Mouse (Mus musculus): ENCODE data around the gene Kansl1l. TPM values are rescaled to one million over a fixed set of nuclear protein-coding genes. Genes with fewer than 3 reads are reported as not detected.

Kansl1l gene
- polyA plus RNA-seq, 1 experiment from 2014 or later = 11.2 TPM

DNA sequence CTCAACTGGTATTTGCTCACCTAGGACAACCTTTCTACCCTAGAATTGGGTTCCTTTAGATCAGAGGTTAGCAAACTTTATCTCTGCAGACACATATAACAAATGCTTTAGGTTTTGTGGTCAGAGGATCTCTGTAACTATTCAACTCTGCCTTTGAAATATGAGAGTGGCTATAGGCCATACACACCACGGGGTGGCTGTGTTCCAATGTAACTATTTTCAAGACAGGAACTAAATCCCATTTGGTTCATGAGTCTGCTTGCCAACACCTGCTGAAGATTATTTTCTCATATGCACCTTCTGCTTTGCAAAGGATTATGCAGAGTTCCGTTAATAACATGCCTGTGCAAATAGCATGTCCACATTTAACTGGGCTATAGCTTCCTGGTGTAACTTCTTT, 35.1 kb downstream of the Kansl1l start:
- no peak overlapping the region for H3K9ac ChIP-seq (replicated peaks; ENCODE audit: low read depth)
- H3K4me3 ChIP-seq (ENCODE audit: low read depth, low read length) = no peak overlapping the region
- 48% methylated on average over 2 of the region's 2 CpGs for WGBS
- no peaks in the 10 kb centered on the region for H3K36me3 ChIP-seq (ENCODE audit: insufficient read depth, low read length)
- no peak overlapping the region for H3K4me2 ChIP-seq (replicated peaks; ENCODE audit: low read depth, low read length)
- no peak for TF ChIP-seq EP300 (IDR thresholded peaks at IDR 0.05)
- TF ChIP-seq CTCF (IDR thresholded peaks at IDR 0.05) = no peak
- no peaks in the 10 kb centered on the region for H3K4me1 ChIP-seq (ENCODE audit: insufficient read depth, low read depth, low read length)
- ATAC-seq = no peak
- DNase-seq (ENCODE audit: low spot score) = no peak
- H3K27me3 ChIP-seq (replicated peaks; ENCODE audit: insufficient read depth, low read length) = no peaks in the 10 kb centered on the region
- no peak overlapping the region for H3K27ac ChIP-seq (ENCODE audit: low read length)
- H3K9me3 ChIP-seq (ENCODE audit: low read length) = no peaks in the 10 kb centered on the region

DNA sequence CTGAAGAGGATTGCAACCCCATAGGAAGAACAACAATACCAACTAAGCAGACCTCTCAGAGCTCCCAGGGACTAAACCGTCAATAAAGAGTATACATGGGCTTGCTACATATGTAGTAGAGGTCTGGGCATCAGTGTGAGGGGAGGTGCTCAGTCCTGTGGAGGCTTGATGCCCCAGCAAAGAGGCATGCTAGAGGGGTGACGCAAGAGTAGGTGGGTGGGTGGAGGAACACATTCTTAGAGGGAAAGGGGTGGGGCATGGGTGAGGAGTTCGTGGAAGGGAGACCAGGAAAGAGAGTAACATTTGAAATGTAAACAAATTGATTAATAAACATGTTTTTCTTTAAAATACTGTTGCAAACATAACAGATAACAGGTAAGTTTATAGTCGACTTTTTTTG, 36.3 kb downstream of the Kansl1l start:
- Histone ChIP-seq H3K4me3 (ENCODE audit: low read depth, low read length) (no peak overlapping the region), H3K4me1 (ENCODE audit: insufficient read depth, low read depth, low read length) (no peaks in the 10 kb centered on the region), H3K9ac (replicated peaks; ENCODE audit: low read depth) (no peak overlapping the region), H3K27me3 (replicated peaks; ENCODE audit: insufficient read depth, low read length) (no peaks in the 10 kb centered on the region), H3K36me3 (ENCODE audit: insufficient read depth, low read length) (no peaks in the 10 kb centered on the region), H3K4me2 (replicated peaks; ENCODE audit: low read depth, low read length) (no peak overlapping the region), H3K9me3 (ENCODE audit: low read length) (no peaks in the 10 kb centered on the region), H3K27ac (ENCODE audit: low read length) (no peak overlapping the region)
- DNase-seq (ENCODE audit: low spot score) (peak; percentile 19), ATAC-seq (no peak)
- TF ChIP-seq CTCF (IDR thresholded peaks at IDR 0.05) = no peak
- 67% methylated on average over 4 of the region's 4 CpGs for WGBS

DNA sequence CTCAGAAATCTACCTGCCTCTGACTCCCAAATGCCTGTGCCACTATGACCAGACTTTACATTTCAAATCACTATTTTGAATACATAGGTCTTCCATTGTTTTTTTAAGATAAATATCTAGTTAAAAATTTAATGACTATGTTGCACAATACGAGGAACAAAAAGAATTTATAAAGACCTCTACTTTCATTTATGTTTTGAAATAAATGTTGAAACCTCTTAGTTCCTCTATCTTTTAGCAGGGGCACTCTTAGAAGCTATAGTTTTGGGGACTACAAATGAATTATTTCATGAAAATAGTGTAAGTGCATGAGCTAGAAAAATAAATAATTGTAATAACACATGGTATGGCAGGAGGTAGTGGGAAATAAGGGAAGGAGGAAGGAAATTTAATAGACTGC, 38.6 kb downstream of the Kansl1l start:
- DNase-seq (ENCODE audit: low spot score) = no peak
- Histone ChIP-seq H3K4me3 (ENCODE audit: low read depth, low read length) (no peak overlapping the region), H3K4me2 (replicated peaks; ENCODE audit: low read depth, low read length) (no peak overlapping the region), H3K27me3 (replicated peaks; ENCODE audit: insufficient read depth, low read length) (no peaks in the 10 kb centered on the region), H3K4me1 (ENCODE audit: insufficient read depth, low read depth, low read length) (no peaks in the 10 kb centered on the region), H3K27ac (ENCODE audit: low read length) (no peak overlapping the region), H3K9ac (replicated peaks; ENCODE audit: low read depth) (no peak overlapping the region), H3K36me3 (ENCODE audit: insufficient read depth, low read length) (no peaks in the 10 kb centered on the region), H3K9me3 (ENCODE audit: low read length) (no peaks in the 10 kb centered on the region)
- ATAC-seq = no peak
- no peak for TF ChIP-seq EP300 (IDR thresholded peaks at IDR 0.05)
- no peak for TF ChIP-seq CTCF (IDR thresholded peaks at IDR 0.05)
- WGBS = 85% methylated on average over 1 of the region's 1 CpGs

GRCm38 (mm10) chr1:66777878-66778277, 39.5 kb downstream of the Kansl1l start:
- ATAC-seq = no peak
- no peak for TF ChIP-seq EP300 (IDR thresholded peaks at IDR 0.05)
- TF ChIP-seq CTCF (IDR thresholded peaks at IDR 0.05) = no peak
- WGBS = 47% methylated on average over 2 of the region's 2 CpGs
- peak; percentile 30 for DNase-seq (ENCODE audit: low spot score)
- H3K4me1 ChIP-seq (ENCODE audit: insufficient read depth, low read depth, low read length) = no peaks in the 10 kb centered on the region
- no peak overlapping the region for H3K4me3 ChIP-seq (ENCODE audit: low read depth, low read length)
- no peak overlapping the region for H3K4me2 ChIP-seq (replicated peaks; ENCODE audit: low read depth, low read length)
- H3K9ac ChIP-seq (replicated peaks; ENCODE audit: low read depth) = no peak overlapping the region
- H3K27me3 ChIP-seq (replicated peaks; ENCODE audit: insufficient read depth, low read length) = no peaks in the 10 kb centered on the region
- no peaks in the 10 kb centered on the region for H3K36me3 ChIP-seq (ENCODE audit: insufficient read depth, low read length)
- no peak overlapping the region for H3K27ac ChIP-seq (ENCODE audit: low read length)
- no peaks in the 10 kb centered on the region for H3K9me3 ChIP-seq (ENCODE audit: low read length)

- ATAC-seq (no peak), DNase-seq (ENCODE audit: low spot score) (no peak)
- H3K4me2 ChIP-seq (replicated peaks; ENCODE audit: low read depth, low read length) = no peak overlapping the region
- no peak overlapping the region for H3K4me3 ChIP-seq (ENCODE audit: low read depth, low read length)
- TF ChIP-seq CTCF (IDR thresholded peaks at IDR 0.05) (no peak), EP300 (IDR thresholded peaks at IDR 0.05) (no peak)
- H3K36me3 ChIP-seq (ENCODE audit: insufficient read depth, low read length) = peaks cover 9% of the 10 kb centered on the region; the same call in 1 of the 2 replicates
- no peaks in the 10 kb centered on the region for H3K4me1 ChIP-seq (ENCODE audit: insufficient read depth, low read depth, low read length)
- no peak overlapping the region for H3K27ac ChIP-seq (ENCODE audit: low read length)
- no peaks in the 10 kb centered on the region for H3K27me3 ChIP-seq (replicated peaks; ENCODE audit: insufficient read depth, low read length)
- WGBS = 95% methylated on average over 1 of the region's 1 CpGs
- no peak overlapping the region for H3K9ac ChIP-seq (replicated peaks; ENCODE audit: low read depth)
- no peaks in the 10 kb centered on the region for H3K9me3 ChIP-seq (ENCODE audit: low read length)
Observed at GRCm38 (mm10) chr1:66768764-66769163, 48.6 kb downstream of the Kansl1l start.

DNA sequence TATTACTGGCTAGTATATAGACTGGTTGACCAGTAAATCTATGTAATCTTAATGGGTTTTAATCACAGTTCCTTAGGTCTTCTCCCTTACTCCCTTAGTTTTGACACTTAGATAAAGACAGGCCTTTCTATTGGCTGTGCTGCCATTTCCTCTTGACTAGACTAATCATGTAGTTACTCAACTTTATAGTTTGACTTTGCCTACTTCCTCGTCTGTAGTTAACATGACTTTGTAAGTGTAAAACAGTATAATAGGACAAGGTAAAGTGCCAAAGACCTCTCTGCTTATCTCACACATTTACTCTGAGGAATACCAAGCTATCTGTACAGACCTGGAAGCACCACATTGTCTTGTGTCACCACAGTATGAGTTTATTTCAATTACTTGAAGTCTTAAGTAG, 86.8 kb downstream of the Kansl1l start:
- Histone ChIP-seq H3K4me3 (ENCODE audit: low read depth, low read length) (no peak overlapping the region), H3K36me3 (ENCODE audit: insufficient read depth, low read length) (peaks cover 6% of the 10 kb centered on the region; the same call in 1 of the 2 replicates), H3K27ac (ENCODE audit: low read length) (no peak overlapping the region), H3K4me2 (replicated peaks; ENCODE audit: low read depth, low read length) (no peak overlapping the region), H3K9ac (replicated peaks; ENCODE audit: low read depth) (no peak overlapping the region), H3K9me3 (ENCODE audit: low read length) (no peaks in the 10 kb centered on the region), H3K27me3 (replicated peaks; ENCODE audit: insufficient read depth, low read length) (no peaks in the 10 kb centered on the region), H3K4me1 (ENCODE audit: insufficient read depth, low read depth, low read length) (no peaks in the 10 kb centered on the region)
- WGBS = 40% methylated on average over 1 of the region's 1 CpGs
- ATAC-seq (no peak), DNase-seq (ENCODE audit: low spot score) (no peak)
- no peak for TF ChIP-seq EP300 (IDR thresholded peaks at IDR 0.05)
- no peak for TF ChIP-seq CTCF (IDR thresholded peaks at IDR 0.05)

- TF ChIP-seq EP300 (IDR thresholded peaks at IDR 0.05) (no peak), CTCF (IDR thresholded peaks at IDR 0.05) (no peak)
- no peak for ATAC-seq
- no peaks in the 10 kb centered on the region for H3K4me1 ChIP-seq (ENCODE audit: insufficient read depth, low read depth, low read length)
- H3K9ac ChIP-seq (replicated peaks; ENCODE audit: low read depth) = no peak overlapping the region
- no peak overlapping the region for H3K27ac ChIP-seq (ENCODE audit: low read length)
- no peak overlapping the region for H3K4me2 ChIP-seq (replicated peaks; ENCODE audit: low read depth, low read length)
- no peak for DNase-seq (ENCODE audit: low spot score)
- 87% methylated on average over 3 of the region's 3 CpGs for WGBS
- no peaks in the 10 kb centered on the region; the same call in 1 of the 2 replicates for H3K36me3 ChIP-seq (ENCODE audit: insufficient read depth, low read length)
- H3K27me3 ChIP-seq (replicated peaks; ENCODE audit: insufficient read depth, low read length) = no peaks in the 10 kb centered on the region
- H3K4me3 ChIP-seq (ENCODE audit: low read depth, low read length) = no peak overlapping the region
- H3K9me3 ChIP-seq (ENCODE audit: low read length) = no peaks in the 10 kb centered on the region
Observed at GRCm38 (mm10) chr1:66712859-66713258, 104.5 kb downstream of the Kansl1l start.

Measured in lung, postnatal 0 days (tissue).